Mouse (Mus musculus): Measurements from ENCODE around the gene Taar8b. TPM values are rescaled to one million over a fixed set of nuclear protein-coding genes. Genes with fewer than 3 reads are reported as not detected.

The Taar8b gene
- not detected for total RNA-seq (2023)

DNA sequence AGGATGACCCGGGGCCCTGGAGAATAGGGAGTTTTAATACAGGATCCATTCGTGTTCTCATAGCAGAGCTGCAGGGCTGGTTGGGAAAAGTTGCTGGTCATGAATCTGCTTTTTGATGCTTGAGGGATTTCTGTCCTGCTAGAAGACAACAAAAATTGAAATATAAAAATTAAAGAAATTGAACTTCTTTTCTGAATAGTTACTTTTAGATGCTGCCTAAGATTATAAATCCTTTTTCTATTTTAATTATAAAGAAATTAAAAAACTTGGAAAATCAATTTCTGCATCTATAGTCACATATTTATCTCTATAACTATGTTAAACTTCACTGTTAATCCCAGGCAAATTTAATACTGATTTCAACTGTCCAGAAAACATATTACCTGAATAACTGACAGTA, at the start of gene Taar8b:
Taar8b (minus strand) TSS at position 101 of the 400 bp plus-strand sequence.

DNA sequence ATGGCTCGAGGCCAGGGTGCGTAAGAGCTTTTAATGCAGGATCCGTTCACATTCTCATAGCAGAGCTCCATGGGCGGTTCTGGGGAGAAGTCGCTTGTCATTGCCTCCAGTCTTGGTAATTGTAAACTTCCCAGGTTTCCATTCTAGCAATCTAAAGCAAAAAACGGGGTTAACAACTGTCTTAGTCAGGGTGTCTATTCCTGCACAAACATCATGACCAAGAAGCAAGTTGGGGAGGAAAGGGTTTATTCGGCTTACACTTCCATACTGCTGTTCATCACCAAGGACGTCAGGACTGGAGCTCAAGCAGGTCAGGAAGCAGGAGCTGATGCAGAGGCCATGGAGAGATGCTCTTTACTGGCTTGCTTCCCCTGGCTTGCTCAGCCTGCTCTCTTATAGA, 17.3 kb upstream of the Taar8b start, which contains the start of gene Taar9:
Taar9 (minus strand) TSS at position 101 of the 400 bp plus-strand sequence.

DNA sequence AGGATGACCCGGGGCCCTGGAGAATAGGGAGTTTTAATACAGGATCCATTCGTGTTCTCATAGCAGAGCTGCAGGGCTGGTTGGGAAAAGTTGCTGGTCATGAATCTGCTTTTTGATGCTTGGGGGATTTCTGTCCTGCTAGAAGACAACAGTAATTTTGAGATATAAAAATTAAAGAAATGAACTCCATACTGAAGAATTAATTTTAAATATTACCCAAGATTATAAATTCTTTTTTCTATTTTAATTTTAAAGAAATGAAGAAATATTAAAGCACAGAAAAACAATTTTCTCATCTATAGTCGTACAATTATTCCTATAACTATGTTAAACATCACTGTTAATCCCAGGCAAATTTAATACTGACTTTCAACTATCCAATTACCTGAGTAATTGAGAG, 9.7 kb upstream of the Taar8b start, which contains the start of gene Taar8c:
Taar8c (minus strand) TSS at position 101 of the 400 bp plus-strand sequence.

DNA sequence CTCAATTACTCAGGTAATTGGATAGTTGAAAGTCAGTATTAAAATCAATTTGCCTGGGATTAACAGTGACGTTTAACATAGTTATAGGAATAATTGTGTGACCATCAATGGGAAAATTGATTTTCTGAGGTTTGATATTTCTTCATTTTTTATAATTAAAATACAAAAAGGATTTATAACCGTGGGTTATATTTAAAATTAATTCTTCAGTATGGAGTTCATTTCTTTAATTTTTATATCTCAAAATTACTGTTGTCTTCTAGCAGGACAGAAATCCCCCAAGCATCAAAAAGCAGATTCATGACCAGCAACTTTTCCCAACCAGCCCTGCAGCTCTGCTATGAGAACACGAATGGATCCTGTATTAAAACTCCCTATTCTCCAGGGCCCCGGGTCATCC, 15.9 kb downstream of the Taar8b start, which contains the start of gene Taar8a:
Taar8a (plus strand) TSS at position 301 of the 400 bp plus-strand sequence.

DNA sequence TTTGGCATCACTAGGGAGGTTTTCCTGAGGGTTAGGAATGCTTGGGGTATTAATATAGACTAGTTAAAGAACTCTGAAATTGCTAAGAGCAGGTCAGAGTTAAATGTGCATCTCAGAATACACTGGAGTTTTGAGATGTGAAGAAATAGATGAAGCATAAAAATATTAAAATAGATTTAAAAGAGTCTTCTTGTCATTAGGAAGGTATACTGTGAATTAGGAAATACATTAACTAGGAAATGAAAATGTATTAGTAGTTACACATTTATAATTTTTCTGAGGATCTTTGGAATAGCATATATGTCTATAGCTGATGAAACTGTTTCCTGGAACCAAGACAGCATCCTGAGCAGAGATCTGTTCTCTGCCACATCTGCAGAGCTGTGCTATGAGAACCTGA, 42.9 kb downstream of the Taar8b start, which contains the start of gene Taar7f:
Taar7f (plus strand) TSS at position 301 of the 400 bp plus-strand sequence.

Other genes with a start within 250 kb of the Taar8b start
- gene Vnn3, start 240.8 kb downstream of the Taar8b start, total RNA-seq (2023), result 10 to 100 TPM; 14.6 to 17.2 TPM
- not detected for gene Vnn1, start 197.6 kb downstream of the Taar8b start, total RNA-seq (2023)
- not detected for gene Taar1, start 171.9 kb downstream of the Taar8b start, total RNA-seq (2023)
- not detected for gene Taar2, start 153.7 kb downstream of the Taar8b start, total RNA-seq (2023)
- gene Taar3, start 142.7 kb downstream of the Taar8b start, total RNA-seq (2023), result not detected
- gene Taar4, start 131.8 kb downstream of the Taar8b start, total RNA-seq (2023), result not detected
- gene Taar5, start 121.6 kb downstream of the Taar8b start, total RNA-seq (2023), result not detected
- not detected for gene Taar6, start 106.6 kb downstream of the Taar8b start, total RNA-seq (2023)
- not detected for gene Taar7a, start 98.8 kb downstream of the Taar8b start, total RNA-seq (2023)
- gene Taar7b, start 92.4 kb downstream of the Taar8b start, total RNA-seq (2023), result not detected
- not detected for gene Taar7d, start 65.1 kb downstream of the Taar8b start, total RNA-seq (2023)
- not detected for gene Taar7e, start 54.7 kb downstream of the Taar8b start, total RNA-seq (2023)
- not detected for gene Taar7f, start 42.8 kb downstream of the Taar8b start, total RNA-seq (2023)
- gene Taar8a, start 15.8 kb downstream of the Taar8b start, total RNA-seq (2023), result not detected
- not detected for gene Taar8c, start 9.6 kb upstream of the Taar8b start, total RNA-seq (2023)
- gene Taar9, start 17.2 kb upstream of the Taar8b start, total RNA-seq (2023), result not detected
- 100 to 1,000 TPM; 160 to 195 TPM for gene Stx7, start 57.0 kb upstream of the Taar8b start, total RNA-seq (2023)
- not detected for gene Moxd1, start 131.2 kb upstream of the Taar8b start, total RNA-seq (2023)